Comparison of ENCODE assay signal across 9 mouse cellular contexts in genomic region chr2:173173521-173174511, GRCm38 (mm10). TPM values are rescaled to one million over a fixed set of nuclear protein-coding genes. Genes with fewer than 3 reads are reported as not detected.
A peak's percentile ranks its signal among the peaks of the same experiment; 100 is the strongest.
DNase-seq lines count a peak whose midpoint lies in the region; ATAC-seq and TF ChIP-seq lines count a peak whose summit lies in the region.
"Had no signal": no experiment of that assay in that cellular context is flagged by ENCODE, and none has a peak within 500 bp of the region (broad histone marks: within the 10 kb centered on the region; RNA-seq: fewer than 3 reads in every experiment).

No protein-coding gene starts in this region.

- peaks cover 4% of the 10 kb centered on the region for H3K4me1 ChIP-seq in cortical plate, adult 2 months (ENCODE audit: control insufficient read depth, insufficient read depth, low read length)
- peaks cover 13% of the 10 kb centered on the region; the same call in 1 of the 2 replicates for H3K4me1 ChIP-seq in intestine, postnatal 0 days (replicated peaks; ENCODE audit: control insufficient read depth, insufficient read depth, low read length)

- H3K36me3 ChIP-seq in intestine, postnatal 0 days (ENCODE audit: control insufficient read depth, insufficient read depth): no peaks in the 10 kb centered on the region

- TF ChIP-seq POLR2A in cortical plate, adult 2 months (IDR thresholded peaks at IDR 0.05; ENCODE audit: extremely low read depth, insufficient read depth, low read length): peak; percentile 66

- peak overlapping the region; percentile 62 for H3K27ac ChIP-seq in cortical plate, adult 2 months (ENCODE audit: insufficient read depth, low read length)
- peak overlapping the region; percentile 74 for H3K27ac ChIP-seq in intestine, postnatal 0 days (ENCODE audit: low read depth, low read length)

- H3K27me3 ChIP-seq in intestine, postnatal 0 days (replicated peaks; ENCODE audit: control insufficient read depth, insufficient read depth, low read length): no peaks in the 10 kb centered on the region

- no peaks in the 10 kb centered on the region for H3K9me3 ChIP-seq in intestine, postnatal 0 days (ENCODE audit: control insufficient read depth)

- no peak overlapping the region for H3K4me3 ChIP-seq in cortical plate, adult 2 months (ENCODE audit: insufficient read depth, low read length)
- peak overlapping the region; percentile 3; the same call in 1 of the 2 replicates for H3K4me3 ChIP-seq in intestine, postnatal 0 days (ENCODE audit: low read depth, low read length)

- ATAC-seq in intestine, postnatal 0 days: no peak
- peak; percentile 79 for ATAC-seq in megakaryocyte-erythroid progenitor cell, adult 5-6 weeks (replicated peaks; ENCODE audit: low FRiP score, low TSS enrichment, poor library complexity, severe bottlenecking)

- H3K4me2 ChIP-seq in intestine, postnatal 0 days (replicated peaks; ENCODE audit: low read depth): peak overlapping the region; percentile 48

- intact Hi-C loops in left cerebral cortex, postnatal 10 days (cut with DNase I): no loop called here

- no peak for TF ChIP-seq CTCF in cortical plate, adult 2 months (IDR thresholded peaks at IDR 0.05; ENCODE audit: extremely low read depth, insufficient read depth, low read length)
- no peak for TF ChIP-seq CTCF in intestine, postnatal 0 days (IDR thresholded peaks at IDR 0.05; ENCODE audit: low read depth)

- H3K9ac ChIP-seq in intestine, postnatal 0 days (ENCODE audit: low read depth, low read length): 0 out of 2 replicates have a peak overlapping the region, but pooled peaks have one; percentile 26

- WGBS in intestine, postnatal 0 days: 23% methylated on average over 22 of the region's 22 CpGs

- DNase-seq in cerebellum, adult 9-11 months: peak; percentile 20
- DNase-seq in cerebellum, postnatal 36 days: no peak
- peak; percentile 59 to 71 for DNase-seq in heart, adult 18-20 months
- DNase-seq in left cerebral cortex, postnatal 10 days (ENCODE audit: extremely low spot score in 1 of 2, low spot score in 2 of 2): peak; percentile 73 to 83
- DNase-seq in skeletal muscle tissue, adult 2 months (ENCODE audit: low read depth, low spot score): peak; percentile 41

RNA-seq across cellular contexts. Expression of gene Pck1, which starts 21.0 kb away (rescaled TPM):
- polyA plus RNA-seq in cortical plate, adult 2 months (2012; rRNA removed): 0.04 TPM in 1 of 2 replicates, not detected in the other
- total RNA-seq in heart, adult 18-20 months (2021): 100 to 1,000 TPM in 1 of 2 experiments, 10 to 100 TPM in 1; 12.3 to 112 TPM
- polyA plus RNA-seq in intestine, postnatal 0 days (2015; fragmentation: Nextera tagmentation; extraction: Ambion mirVana): 249 and 336 TPM in 2 replicates
- not detected for total RNA-seq in left cerebral cortex, postnatal 10 days (2021)
- not detected in 2 replicates for total RNA-seq in megakaryocyte-erythroid progenitor cell, adult 5-6 weeks (2014; fragmentation: Nextera tagmentation)
- total RNA-seq in megakaryocyte-erythroid progenitor cell, adult 5-6 weeks (2017): not detected in 2 replicates

RNA-seq across cellular contexts. Expression of gene Zbp1, which starts 44.9 kb away (rescaled TPM):
- 0.55 and 1.0 TPM in 2 replicates for polyA plus RNA-seq in cortical plate, adult 2 months (2012; rRNA removed)
- 1 to 10 TPM in 1 of 2 experiments, under 1 TPM in 1; 0.90 to 1.3 TPM for total RNA-seq in heart, adult 18-20 months (2021)
- polyA plus RNA-seq in intestine, postnatal 0 days (2015; fragmentation: Nextera tagmentation; extraction: Ambion mirVana): 13.9 and 14.0 TPM in 2 replicates
- under 1 TPM in 1 of 2 experiments, not detected in 1; 0.12 TPM for total RNA-seq in left cerebral cortex, postnatal 10 days (2021)
- 1.3 and 2.5 TPM in 2 replicates for total RNA-seq in megakaryocyte-erythroid progenitor cell, adult 5-6 weeks (2014; fragmentation: Nextera tagmentation)
- 4.8 TPM in 1 of 2 replicates, not detected in the other for total RNA-seq in megakaryocyte-erythroid progenitor cell, adult 5-6 weeks (2017)

RNA-seq across cellular contexts. Expression of gene Ctcfl, which starts 54.5 kb away (rescaled TPM):
- polyA plus RNA-seq in cortical plate, adult 2 months (2012; rRNA removed): not detected in 2 replicates
- total RNA-seq in heart, adult 18-20 months (2021): under 1 TPM; 0.08 to 0.22 TPM
- 0.82 and 1.0 TPM in 2 replicates for polyA plus RNA-seq in intestine, postnatal 0 days (2015; fragmentation: Nextera tagmentation; extraction: Ambion mirVana)
- total RNA-seq in left cerebral cortex, postnatal 10 days (2021): not detected
- total RNA-seq in megakaryocyte-erythroid progenitor cell, adult 5-6 weeks (2014; fragmentation: Nextera tagmentation): not detected in 2 replicates
- not detected in 2 replicates for total RNA-seq in megakaryocyte-erythroid progenitor cell, adult 5-6 weeks (2017)
- polyA plus RNA-seq: large intestine, adult 2 months had no signal

Comparison
In these comparisons a context has a peak if more than half of its experiments do, and no peak if none do; other contexts are left out.
1. DNase-seq: peak in cerebellum, adult 9-11 months (single experiment), heart, adult 18-20 months (2 of 2), left cerebral cortex, postnatal 10 days (2 of 2) and skeletal muscle tissue, adult 2 months (single experiment); none in cerebellum, postnatal 36 days (0 of 2).
2. RNA of gene Pck1, which starts 21.0 kb away (total RNA-seq): 12.3 to 112 TPM in heart, adult 18-20 months; not detected in megakaryocyte-erythroid progenitor cell, adult 5-6 weeks and not detected in left cerebral cortex, postnatal 10 days; every median in the first group is over 10 times any median in the second.